Mouse (Mus musculus): ENCODE measurements around the gene Pakap. TPM values are rescaled to one million over a fixed set of nuclear protein-coding genes. Genes with fewer than 3 reads are reported as not detected.

Gene Pakap
- polyA plus RNA-seq, 1 experiment from 2014 or later, result 17.5 TPM

DNA sequence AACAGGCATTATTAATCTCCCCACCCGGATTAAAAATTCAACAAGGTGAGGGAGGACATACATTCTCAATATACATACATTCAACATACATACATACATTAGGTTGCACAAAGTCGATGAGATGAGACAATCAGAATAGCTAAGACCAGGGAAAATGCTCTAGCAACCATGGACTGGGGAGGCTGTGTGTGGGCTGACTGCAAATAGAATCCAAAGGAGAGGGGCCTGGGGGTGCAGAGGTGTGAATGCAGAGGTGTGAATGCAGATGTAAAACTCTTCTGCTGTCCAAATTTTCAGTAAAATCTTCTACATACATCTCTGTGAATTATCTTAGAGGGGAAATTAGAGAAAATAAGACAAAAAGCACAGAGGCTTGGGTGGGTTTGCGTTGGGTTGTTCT, 119.6 kb downstream of the Pakap start:
- no peaks in the 10 kb centered on the region for H3K9me3 ChIP-seq
- peaks cover 25% of the 10 kb centered on the region for H3K4me1 ChIP-seq
- DNase-seq (ENCODE audit: extremely low spot score, low spot score), result no peak
- H3K27ac ChIP-seq, result no peak overlapping the region
- H3K4me3 ChIP-seq, result no peak overlapping the region
- peaks cover 24% of the 10 kb centered on the region; the same call in 1 of the 2 replicates for H3K27me3 ChIP-seq (ENCODE audit: poor library complexity, severe bottlenecking)
- no peaks in the 10 kb centered on the region; the same call in 1 of the 2 replicates for H3K36me3 ChIP-seq (replicated peaks)
- 84% methylated on average over 3 of the region's 3 CpGs for WGBS

DNA sequence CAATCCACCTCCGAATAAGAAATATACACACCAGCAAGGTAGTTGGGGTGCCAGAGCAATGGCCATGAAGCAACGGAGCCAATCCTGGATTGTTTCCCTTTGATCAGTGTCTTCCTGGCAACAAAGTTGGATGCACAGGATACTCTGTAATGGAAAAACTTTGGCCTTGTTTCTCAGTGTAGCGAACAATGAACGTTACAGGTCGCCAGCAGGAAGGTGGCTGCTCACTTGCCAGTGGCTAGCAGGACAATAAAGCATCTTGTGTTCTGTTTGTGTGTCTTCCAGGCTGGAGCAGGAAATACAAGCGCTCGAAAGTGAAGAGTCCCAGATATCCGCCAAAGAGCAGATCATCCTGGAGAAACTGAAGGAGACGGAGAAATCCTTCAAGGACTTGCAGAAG, 120.2 kb downstream of the Pakap start:
- H3K27me3 ChIP-seq (ENCODE audit: poor library complexity, severe bottlenecking), result peaks cover 24% of the 10 kb centered on the region; the same call in 1 of the 2 replicates
- 76% methylated on average over 9 of the region's 9 CpGs for WGBS
- H3K27ac ChIP-seq, result no peak overlapping the region
- no peaks in the 10 kb centered on the region for H3K9me3 ChIP-seq
- H3K4me3 ChIP-seq, result no peak overlapping the region
- H3K36me3 ChIP-seq (replicated peaks), result no peaks in the 10 kb centered on the region; the same call in 1 of the 2 replicates
- DNase-seq (ENCODE audit: extremely low spot score, low spot score), result no peak
- H3K4me1 ChIP-seq, result peaks cover 25% of the 10 kb centered on the region

DNA sequence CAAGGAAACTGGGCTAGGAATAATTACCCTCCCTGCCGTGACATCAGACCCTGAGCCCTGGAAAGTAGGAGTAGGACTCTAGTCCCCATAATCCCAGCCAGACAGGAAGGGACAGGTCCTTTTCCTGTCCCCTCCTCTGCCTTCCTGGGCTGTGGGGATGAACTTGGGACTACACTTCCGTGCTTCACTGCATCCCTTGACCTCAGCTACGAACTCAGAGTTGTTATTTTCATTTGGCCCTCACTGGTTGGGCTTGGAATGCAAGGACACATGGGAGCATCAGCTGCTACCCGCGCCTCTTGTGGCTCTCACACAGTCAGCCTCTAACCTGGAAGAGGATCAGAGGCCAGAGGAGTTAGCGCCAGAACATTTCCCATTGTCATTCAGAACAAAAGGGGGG, 122.0 kb downstream of the Pakap start:
- no peaks in the 10 kb centered on the region; the same call in 1 of the 2 replicates for H3K36me3 ChIP-seq (replicated peaks)
- DNase-seq (ENCODE audit: extremely low spot score, low spot score), result no peak
- no peaks in the 10 kb centered on the region for H3K9me3 ChIP-seq
- no peak overlapping the region for H3K4me3 ChIP-seq
- WGBS, result 81% methylated on average over 6 of the region's 6 CpGs
- H3K27ac ChIP-seq, result no peak overlapping the region
- H3K4me1 ChIP-seq, result peaks cover 25% of the 10 kb centered on the region
- peaks cover 24% of the 10 kb centered on the region; the same call in 1 of the 2 replicates for H3K27me3 ChIP-seq (ENCODE audit: poor library complexity, severe bottlenecking)

DNA sequence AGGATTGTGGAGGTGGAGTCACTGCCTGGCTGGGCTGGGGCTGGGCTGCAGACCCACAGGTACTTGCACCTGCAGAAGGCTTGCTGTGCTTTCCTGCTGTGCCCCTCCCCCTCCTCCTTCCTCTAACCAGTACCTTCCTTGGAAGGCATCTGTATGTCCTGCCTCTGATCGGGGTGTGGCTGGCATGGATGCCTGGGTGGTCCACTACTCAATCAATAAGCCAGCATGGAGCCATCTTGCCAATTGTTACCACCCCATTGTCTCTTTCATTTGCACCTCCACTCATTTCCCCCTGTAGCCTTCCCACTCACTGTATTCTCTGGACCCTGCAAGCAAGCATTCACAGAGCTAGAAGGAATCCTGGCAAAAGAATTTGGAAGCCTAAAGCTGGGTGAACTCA, 122.8 kb downstream of the Pakap start:
- DNase-seq (ENCODE audit: extremely low spot score, low spot score), result no peak
- 38% methylated on average over 1 of the region's 1 CpGs for WGBS
- H3K27me3 ChIP-seq (ENCODE audit: poor library complexity, severe bottlenecking), result peaks cover 24% of the 10 kb centered on the region; the same call in 1 of the 2 replicates
- peaks cover 25% of the 10 kb centered on the region for H3K4me1 ChIP-seq
- H3K36me3 ChIP-seq (replicated peaks), result no peaks in the 10 kb centered on the region; the same call in 1 of the 2 replicates
- H3K27ac ChIP-seq, result no peak overlapping the region
- H3K9me3 ChIP-seq, result no peaks in the 10 kb centered on the region
- H3K4me3 ChIP-seq, result no peak overlapping the region

DNA sequence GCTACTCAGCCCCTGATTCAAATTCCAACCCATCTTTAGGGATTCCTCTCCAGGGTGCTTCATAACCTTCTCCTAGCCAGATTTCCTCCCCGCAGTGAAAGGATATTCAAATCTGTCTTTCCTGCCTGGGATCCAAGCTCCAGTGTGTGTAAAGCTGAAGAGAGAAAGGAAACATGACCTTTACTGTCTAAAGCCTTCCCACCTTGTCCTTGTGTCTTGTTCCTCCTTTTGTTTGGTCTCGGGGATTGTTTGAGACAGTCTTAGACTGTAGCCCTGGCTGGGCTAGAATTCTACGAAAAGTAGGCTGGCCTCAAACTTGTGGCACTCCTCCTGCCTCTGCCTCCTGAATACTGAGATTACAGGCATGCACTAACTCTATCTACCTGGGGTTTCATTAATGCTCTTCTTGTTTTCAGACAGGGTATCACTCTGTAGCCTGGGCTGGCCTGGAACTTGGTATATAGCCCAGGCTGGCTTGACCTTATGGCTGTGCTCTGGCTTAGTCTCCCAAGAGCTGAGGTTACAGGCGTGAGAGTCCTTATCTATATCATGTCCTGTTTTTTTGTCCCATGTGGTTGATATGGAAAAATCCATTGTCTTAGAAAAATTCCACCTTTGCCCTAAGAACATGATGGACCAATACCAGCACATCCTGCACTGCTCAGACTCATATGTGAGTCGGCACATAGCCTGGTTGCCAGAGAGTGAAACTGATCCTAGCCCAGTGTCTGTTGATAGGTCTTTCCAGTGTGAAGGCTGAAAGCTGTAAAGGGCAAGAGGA, 126.6 kb downstream of the Pakap start:
- WGBS, result 80% methylated on average over 5 of the region's 5 CpGs
- Histone ChIP-seq H3K36me3 (replicated peaks) (no peaks in the 10 kb centered on the region; the same call in 1 of the 2 replicates), H3K27me3 (ENCODE audit: poor library complexity, severe bottlenecking) (peaks cover 14% of the 10 kb centered on the region; the same call in 1 of the 2 replicates), H3K4me1 (peaks cover 6% of the 10 kb centered on the region), H3K9me3 (no peaks in the 10 kb centered on the region), H3K4me3 (no peak overlapping the region), H3K27ac (no peak overlapping the region)
- DNase-seq (ENCODE audit: extremely low spot score, low spot score), result no peak

DNA sequence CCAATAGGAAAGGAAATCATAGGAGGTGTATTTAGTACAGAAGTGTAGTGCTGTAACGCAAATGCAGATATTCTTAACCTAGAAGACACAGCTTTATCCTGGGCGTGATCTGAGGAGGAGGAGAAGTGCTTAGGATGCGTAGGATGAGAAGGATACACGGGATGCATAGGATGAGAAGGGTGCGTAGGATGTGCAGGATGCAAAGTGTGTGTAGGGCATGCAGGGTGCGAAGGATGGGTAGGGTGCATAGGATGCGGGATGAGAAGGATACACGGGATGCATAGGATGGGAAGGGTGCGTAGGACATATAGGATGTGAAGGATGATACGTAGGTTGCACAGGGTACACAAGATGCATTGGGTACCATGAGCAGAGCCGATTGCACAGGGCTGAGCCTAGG, 129.0 kb downstream of the Pakap start:
- Histone ChIP-seq H3K27me3 (ENCODE audit: poor library complexity, severe bottlenecking) (no peaks in the 10 kb centered on the region), H3K27ac (no peak overlapping the region), H3K9me3 (no peaks in the 10 kb centered on the region), H3K4me1 (no peaks in the 10 kb centered on the region), H3K4me3 (no peak overlapping the region), H3K36me3 (replicated peaks) (no peaks in the 10 kb centered on the region)
- 95% methylated on average over 11 of the region's 11 CpGs for WGBS
- DNase-seq (ENCODE audit: extremely low spot score, low spot score), result no peak

DNA sequence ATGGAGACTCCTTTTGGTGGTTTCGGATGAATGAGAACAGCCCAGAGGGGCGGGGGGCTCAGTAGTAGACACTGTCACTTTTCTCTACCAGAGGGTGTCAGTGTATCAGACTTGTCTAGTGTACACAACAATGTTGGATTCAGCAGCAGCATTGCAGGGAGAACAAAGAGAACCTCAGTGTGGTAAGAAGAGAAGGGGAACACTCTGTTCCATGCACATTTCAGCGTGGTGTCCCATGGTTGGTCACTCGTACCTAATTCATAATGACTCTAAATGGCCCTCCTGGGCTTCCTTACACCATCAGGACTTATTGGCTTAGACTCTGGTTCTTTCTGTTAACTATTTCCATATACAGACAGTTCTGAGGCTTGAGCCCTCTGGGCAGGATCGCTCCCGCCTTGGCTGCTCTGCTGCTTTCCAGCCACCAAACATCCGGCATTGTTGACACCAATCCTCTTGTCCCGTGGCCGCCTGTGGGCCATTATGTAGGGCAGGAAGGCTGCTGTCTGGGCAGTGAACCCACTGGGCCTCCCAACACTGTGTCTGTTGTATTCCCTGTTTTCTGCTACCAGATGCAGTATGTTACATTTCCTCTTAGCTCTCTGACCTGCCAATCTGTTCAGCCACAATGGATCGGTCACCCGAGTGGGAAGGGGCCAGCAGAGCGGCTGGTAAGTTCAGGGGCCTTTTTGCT, 130.1 kb downstream of the Pakap start:
- Histone ChIP-seq H3K4me1 (no peaks in the 10 kb centered on the region), H3K4me3 (no peak overlapping the region), H3K36me3 (replicated peaks) (no peaks in the 10 kb centered on the region), H3K9me3 (no peaks in the 10 kb centered on the region), H3K27me3 (ENCODE audit: poor library complexity, severe bottlenecking) (no peaks in the 10 kb centered on the region), H3K27ac (no peak overlapping the region)
- WGBS, result 80% methylated on average over 12 of the region's 12 CpGs
- no peak for DNase-seq (ENCODE audit: extremely low spot score, low spot score)

DNA sequence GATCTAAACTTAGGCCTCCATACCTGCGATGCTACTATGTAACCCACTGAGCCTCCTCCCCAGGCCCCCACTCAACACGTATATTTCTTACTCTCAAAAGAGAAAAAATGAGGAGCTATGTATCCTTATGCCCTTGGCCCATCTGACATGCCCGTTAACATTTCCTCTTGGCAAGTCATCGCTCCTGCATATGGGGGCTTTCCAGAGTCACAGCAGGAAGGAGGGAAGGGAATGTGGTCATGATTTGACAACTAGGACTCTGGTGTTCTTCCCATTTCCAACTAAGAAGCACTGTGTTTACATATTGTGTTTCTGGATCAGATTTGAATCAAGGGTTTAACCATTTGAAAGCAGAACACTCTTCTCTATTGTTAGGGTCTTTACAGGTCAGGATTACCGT, 133.6 kb downstream of the Pakap start:
- 85% methylated on average over 5 of the region's 5 CpGs for WGBS

DNA sequence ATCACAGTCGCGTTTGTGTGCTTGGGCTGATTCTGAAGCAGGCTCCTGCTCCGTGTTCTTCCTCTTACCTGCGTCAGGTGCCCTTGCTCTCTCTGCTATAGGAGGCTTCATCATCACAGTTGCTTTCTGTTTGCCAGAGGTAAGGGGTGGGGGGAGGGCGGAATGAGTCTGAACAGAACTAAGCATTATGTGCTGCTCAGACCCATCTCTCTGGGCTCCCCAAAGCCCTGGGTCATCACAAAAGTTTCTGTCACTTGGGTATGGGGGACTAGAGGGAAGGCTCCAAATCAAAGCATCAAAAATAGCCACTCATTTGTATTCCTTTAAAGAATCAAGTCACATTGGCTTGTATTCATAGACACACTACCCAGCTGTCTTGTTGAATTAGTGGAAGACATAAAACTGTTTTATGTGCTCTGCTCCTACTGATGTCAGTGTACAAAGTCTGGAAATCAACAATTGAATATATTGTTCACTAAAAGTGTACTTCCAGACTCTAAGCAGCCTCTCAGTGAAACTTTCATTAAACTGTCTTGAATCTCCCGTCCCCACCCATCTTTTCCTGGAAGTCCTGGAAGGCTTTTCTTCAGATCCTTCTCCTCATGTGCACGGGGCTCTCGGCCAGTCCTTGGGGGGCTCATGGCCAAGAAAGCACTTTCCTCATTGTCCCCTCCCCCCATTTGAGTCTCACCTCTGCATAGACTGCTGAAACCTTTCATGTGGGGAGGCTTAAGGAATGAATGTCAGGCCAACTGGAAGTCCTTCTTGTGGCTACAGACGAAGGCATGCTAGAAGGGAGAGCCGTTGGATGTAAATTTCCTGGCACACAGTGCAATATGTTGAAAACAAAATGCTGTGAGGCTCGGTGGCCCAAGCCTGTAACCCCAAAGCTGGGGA, 135.8 kb downstream of the Pakap start:
- DNase-seq (ENCODE audit: extremely low spot score, low spot score), result no peak
- Histone ChIP-seq H3K27me3 (ENCODE audit: poor library complexity, severe bottlenecking) (no peaks in the 10 kb centered on the region), H3K36me3 (replicated peaks) (no peaks in the 10 kb centered on the region), H3K27ac (no peak overlapping the region), H3K4me3 (no peak overlapping the region), H3K4me1 (no peaks in the 10 kb centered on the region), H3K9me3 (no peaks in the 10 kb centered on the region)
- 84% methylated on average over 11 of the region's 11 CpGs for WGBS

More for the DNA sequence above, 133.6 kb downstream of the Pakap start:
- Histone ChIP-seq H3K4me3 (no peak overlapping the region), H3K27me3 (ENCODE audit: poor library complexity, severe bottlenecking) (no peaks in the 10 kb centered on the region), H3K9me3 (no peaks in the 10 kb centered on the region), H3K36me3 (replicated peaks) (no peaks in the 10 kb centered on the region), H3K4me1 (no peaks in the 10 kb centered on the region), H3K27ac (no peak overlapping the region)
- no peak for DNase-seq (ENCODE audit: extremely low spot score, low spot score)

DNA sequence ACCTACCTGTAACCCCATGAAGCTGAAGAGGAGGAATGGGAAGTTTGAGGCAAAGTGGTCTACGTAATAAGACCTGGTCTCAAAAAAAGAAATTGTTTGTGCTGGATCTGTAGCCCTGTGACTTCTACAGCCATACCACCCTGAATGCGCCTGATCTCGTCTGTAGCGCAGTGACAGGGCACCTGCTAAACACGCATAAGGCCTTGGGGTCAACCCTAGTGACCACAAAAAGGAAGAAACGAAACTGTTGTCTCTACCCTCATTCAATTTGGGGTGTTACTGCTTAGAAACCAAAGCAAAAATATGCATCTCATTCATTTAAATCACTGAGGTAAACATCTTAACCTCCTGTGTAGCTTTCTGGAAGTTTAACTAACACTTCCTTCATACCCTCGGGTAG, 136.6 kb downstream of the Pakap start:
- no peak for DNase-seq (ENCODE audit: extremely low spot score, low spot score)
- Histone ChIP-seq H3K4me1 (no peaks in the 10 kb centered on the region), H3K27me3 (ENCODE audit: poor library complexity, severe bottlenecking) (no peaks in the 10 kb centered on the region), H3K9me3 (no peaks in the 10 kb centered on the region), H3K4me3 (no peak overlapping the region), H3K36me3 (replicated peaks) (0 out of 2 replicates have a peak, but pooled peaks cover 2% of the 10 kb centered on the region), H3K27ac (no peak overlapping the region)
- 93% methylated on average over 7 of the region's 7 CpGs for whole genome bisulfite sequencing

DNA sequence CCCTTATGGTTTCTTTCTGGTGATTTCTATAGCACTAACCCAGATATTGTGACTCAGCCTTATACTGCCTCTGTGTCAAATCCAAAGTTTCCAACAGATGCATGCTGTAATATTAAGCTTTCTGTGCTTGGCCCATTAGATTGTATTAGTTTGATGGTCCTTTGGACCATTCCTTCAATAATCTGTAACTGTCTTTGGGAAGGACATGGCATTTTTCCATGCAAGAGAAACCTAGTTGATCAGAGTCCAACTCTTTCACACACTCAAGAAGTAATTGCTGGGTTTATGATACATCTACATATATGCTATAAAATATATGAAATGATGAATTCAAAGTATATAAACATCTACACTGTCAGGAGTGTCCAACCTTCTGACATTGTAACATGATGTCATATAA, 147.9 kb downstream of the Pakap start:
- H3K9me3 ChIP-seq, result no peaks in the 10 kb centered on the region
- H3K4me1 ChIP-seq, result peaks cover 9% of the 10 kb centered on the region
- no peaks in the 10 kb centered on the region for H3K36me3 ChIP-seq (replicated peaks)
- H3K27me3 ChIP-seq (ENCODE audit: poor library complexity, severe bottlenecking), result no peaks in the 10 kb centered on the region
- no peak overlapping the region for H3K4me3 ChIP-seq
- H3K27ac ChIP-seq, result no peak overlapping the region
- DNase-seq (ENCODE audit: extremely low spot score, low spot score), result no peak

DNA sequence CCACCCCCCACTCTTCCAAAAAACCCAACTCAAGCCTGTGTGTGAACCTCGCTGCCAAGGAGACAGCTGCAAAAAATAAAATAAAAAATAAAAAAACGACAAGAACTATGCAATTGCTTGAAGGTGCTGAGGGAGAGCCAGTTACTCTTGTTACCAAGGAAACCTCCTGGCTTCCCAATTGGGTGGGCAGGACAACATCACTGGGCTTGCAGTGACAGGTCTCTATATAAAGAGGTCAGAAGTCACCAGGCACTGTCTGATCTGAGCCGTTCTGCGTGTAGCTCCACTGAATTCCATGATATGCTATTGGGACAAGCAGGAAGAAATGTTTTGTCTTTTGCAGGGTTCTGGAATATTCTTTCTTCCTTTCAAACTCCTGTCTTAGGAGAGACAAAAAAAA, 148.8 kb downstream of the Pakap start:
- Histone ChIP-seq H3K27ac (no peak overlapping the region), H3K27me3 (ENCODE audit: poor library complexity, severe bottlenecking) (no peaks in the 10 kb centered on the region), H3K36me3 (replicated peaks) (no peaks in the 10 kb centered on the region), H3K4me3 (no peak overlapping the region), H3K4me1 (peaks cover 13% of the 10 kb centered on the region), H3K9me3 (no peaks in the 10 kb centered on the region)
- DNase-seq (ENCODE audit: extremely low spot score, low spot score), result no peak
- WGBS, result 57% methylated on average over 4 of the region's 4 CpGs

Data from forebrain, embryonic 10.5 days (tissue).